Mouse (Mus musculus): ENCODE data around the gene Vmn2r23. TPM values are rescaled to one million over a fixed set of nuclear protein-coding genes. Genes with fewer than 3 reads are reported as not detected.

Gene Vmn2r23
- not detected in 2 replicates for polyA plus RNA-seq (2015; fragmentation: Nextera tagmentation; extraction: Ambion mirVana)

GRCm38 (mm10) chr6:123702370-123702769 is at the start of gene Vmn2r23:
TSS of gene Vmn2r23 (plus strand) at chr6:123702670.

GRCm38 (mm10) chr6:123778579-123778978 is 76.1 kb downstream of the Vmn2r23 start, which contains the start of gene Vmn2r24:
TSS of gene Vmn2r24 (plus strand) at chr6:123778879.

Other genes with a start within 250 kb of the Vmn2r23 start
- gene Vmn2r21, start 169.3 kb upstream of the Vmn2r23 start, polyA plus RNA-seq (2015; fragmentation: Nextera tagmentation; extraction: Ambion mirVana): not detected in 2 replicates
- gene Vmn2r22, start 51.9 kb upstream of the Vmn2r23 start, polyA plus RNA-seq (2015; fragmentation: Nextera tagmentation; extraction: Ambion mirVana): not detected in 2 replicates
- not detected in 2 replicates for gene Vmn2r24, start 76.2 kb downstream of the Vmn2r23 start, polyA plus RNA-seq (2015; fragmentation: Nextera tagmentation; extraction: Ambion mirVana)
- gene Vmn2r25, start 150.8 kb downstream of the Vmn2r23 start, polyA plus RNA-seq (2015; fragmentation: Nextera tagmentation; extraction: Ambion mirVana): not detected in 2 replicates

All from spleen, postnatal 0 days (tissue).